Mouse (Mus musculus) skeletal muscle tissue, adult 2 months (tissue): ENCODE results near the gene Slc16a8.

Source experiments
- DNase-seq: peaks from one replicate; pipeline ENCODE4 v3.0.0-alpha.2; 2012; ENCODE audit warnings: low read depth, low spot score

The Slc16a8 gene

DNA sequence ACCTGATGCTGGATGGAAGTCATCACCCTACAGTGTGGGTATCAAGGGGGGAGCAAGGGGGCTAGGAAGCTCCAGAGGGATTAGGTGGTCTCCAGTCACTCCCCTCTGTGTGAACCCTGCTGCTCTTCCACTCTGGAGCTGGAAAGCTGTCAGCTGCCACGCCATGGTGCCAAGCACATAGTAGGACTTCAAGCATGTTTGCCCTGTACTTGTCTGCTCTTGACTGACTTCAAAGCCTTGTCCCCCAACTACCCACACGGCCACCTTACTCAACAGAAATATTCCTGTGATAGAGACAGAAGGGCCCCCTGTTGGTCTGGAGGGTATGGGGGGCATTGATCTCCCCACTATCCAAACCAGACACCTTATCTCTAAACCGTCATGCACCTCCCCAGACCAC, 38.4 kb downstream of the Slc16a8 start:
- DNase-seq: no peak

DNA sequence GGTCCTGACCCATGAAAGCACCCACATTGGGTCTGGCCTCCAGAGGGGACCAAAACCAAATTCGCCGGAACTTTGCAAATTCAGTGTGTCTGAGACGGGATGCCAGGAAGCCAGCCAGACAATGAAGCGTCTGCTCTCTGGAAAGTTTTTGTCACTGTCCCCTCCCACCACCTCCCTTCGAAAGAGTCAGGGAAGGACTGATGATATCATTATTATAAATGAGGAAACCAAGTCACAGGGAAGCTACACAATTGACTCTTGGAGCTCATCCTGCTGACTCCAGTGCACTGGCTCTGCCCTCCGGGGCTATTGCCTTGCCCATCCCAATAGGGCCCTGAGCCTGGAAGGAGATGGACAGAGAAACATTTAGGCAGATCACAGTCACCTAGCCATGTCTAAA, 41.0 kb downstream of the Slc16a8 start:
- no peak for DNase-seq

DNA sequence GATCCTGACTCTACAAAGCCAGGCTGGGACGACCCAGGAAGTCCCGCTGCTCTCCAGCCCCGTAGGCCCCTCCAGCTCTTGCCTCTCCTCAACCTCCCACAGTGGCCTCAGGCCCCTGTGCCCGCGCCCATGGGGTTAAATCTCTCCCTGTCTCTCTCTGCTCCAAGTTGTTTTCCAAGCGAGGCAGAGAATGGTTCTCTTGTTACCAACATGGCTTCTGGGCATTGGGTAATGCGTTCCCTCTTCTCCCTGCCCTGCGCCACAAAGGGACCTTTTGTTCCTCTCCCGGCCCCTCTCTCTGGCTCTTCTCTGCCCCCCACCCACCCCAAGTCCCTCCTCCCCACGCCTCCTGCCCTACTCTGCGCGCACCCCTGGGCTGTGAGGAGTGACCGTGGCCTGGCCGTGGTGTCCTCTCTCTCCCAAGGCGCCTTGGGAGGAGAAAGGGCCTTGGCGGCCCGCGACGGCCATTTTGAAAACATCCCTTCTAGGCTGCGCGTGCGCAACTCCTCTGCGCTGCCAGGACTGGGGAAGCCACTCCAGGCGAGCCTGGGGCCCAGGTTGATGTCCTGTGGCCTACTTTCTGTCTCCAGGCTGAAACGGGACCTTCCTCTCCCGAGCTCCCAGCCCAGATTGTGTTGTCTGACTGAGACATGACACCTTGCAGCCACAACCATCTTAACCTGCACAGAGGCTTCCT, 41.7 kb downstream of the Slc16a8 start:
- DNase-seq: no peak

DNA sequence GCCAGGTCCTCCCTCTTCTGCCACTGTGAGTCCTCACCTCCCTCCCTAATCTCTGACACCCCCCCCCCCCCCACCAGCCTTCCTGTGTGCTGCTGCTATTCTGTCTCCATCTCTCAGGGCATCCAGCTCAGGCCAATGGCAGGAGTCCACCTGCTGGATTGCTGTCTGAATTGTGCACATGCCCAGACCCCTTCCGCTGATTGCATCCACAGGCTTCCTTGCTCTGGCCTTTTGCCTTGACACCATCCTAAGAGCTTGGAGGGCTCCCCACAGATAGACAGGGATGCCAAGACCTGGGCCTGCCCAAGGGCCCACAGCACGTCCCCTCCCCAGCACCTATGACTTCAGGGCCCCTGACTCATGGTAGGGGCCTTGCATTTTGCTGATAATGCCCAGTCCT, 44.2 kb downstream of the Slc16a8 start:
- DNase-seq: no peak

DNA sequence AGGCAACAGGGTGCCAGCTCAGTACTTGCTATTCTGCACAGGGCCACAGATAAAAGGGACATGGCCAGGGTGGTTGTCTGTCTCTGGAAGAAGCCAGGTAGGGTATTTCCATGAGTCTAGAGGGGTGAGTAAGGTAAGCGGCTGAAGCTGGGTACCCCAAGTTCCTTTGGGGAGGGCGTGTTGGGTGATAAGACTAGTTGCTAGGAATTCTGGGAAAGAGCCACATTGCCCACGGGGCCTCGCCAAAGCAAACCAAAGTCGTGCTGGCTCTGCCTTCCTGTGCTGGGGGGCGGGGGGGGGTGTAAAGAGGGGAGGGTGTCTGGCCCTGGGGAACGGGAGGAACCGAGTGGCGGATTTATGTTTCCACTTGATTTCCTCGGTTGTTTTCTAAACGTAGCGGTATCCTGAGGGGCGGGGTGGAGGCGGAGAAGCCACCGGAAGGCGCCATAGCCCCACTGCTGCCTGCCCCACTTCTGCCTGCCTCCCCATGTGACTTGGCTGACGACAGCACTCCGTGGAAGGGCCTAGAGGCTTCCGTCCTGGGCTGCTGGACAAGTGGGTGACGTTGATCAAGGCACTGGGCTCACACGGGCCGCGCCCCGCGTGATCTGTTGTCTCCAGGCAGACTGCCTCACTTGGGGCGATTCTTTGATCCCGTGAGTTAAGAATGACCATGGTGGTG, 45.7 kb downstream of the Slc16a8 start:
- peak; percentile 38 for DNase-seq

DNA sequence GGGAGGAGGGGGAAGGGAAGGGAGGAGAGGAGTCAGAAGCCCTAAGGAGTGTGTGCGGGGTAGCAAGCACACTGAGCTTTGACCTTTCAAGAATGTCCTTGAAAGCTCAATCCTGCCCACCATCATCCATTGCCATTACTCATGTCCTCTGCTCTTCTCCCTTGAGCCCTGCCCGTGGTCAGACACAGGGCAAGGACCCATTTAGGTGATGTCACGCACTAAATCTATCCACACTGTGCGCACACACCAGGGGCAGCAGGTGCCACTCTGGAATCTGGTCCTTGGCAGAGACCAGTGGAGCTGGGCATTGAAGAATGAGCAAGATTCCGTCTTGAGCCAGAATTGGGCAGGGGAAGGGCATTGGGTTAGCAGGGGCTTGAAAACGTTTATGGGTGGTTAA, 46.4 kb downstream of the Slc16a8 start:
- peak; percentile 34 for DNase-seq

DNA sequence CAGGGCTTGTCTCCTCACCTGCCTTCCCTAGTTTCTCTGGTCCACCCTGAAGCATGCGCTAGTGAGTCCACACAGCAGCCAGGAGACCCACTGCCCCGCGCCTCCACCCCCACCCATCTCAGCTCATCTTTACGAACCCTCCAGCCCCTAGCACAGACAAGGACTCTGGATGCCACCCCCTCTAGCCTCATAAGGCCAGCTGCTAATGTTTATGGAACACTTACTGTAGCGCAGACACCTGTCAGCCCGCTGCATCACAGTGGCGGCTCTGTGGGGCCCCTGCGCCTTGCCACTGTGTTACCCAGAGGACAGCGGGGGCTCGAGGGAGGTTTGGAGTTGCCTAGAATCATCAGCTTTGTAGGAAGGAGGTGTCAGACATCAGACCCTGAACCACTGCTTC, 52.0 kb downstream of the Slc16a8 start:
- DNase-seq: no peak

DNA sequence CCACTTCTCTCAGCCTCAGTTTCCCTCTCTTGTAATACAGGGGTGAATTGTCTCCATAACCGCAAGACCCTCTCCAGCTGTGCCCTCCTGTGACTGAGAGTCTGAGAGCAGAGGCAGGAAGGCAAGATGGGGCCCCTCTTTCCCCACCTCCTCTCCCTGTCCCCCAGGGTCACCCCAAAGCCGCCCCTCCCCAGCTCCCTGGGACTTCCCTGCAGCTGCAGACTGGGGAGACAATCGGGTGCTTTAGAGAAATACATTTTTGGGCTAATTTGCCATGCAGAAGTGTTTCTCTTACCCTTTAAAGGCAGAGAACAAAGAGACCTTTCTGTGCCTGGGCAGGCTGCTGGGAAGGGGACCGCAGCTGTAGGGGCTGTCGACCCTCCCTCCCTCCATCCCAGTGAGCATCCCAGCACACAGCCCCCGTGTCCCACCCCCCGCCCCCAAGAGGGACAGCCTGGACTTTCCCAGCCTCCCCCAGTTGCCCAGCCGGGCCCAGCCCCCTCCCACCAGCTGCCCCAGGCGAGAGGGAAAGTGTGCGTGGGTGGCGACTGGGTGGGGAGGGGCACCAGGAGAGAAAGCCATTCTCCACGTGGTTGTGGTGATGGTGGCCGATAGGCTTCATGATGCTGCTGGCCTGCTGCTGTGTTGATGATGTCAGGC, 52.9 kb downstream of the Slc16a8 start:
- DNase-seq: no peak
